Mouse (Mus musculus) hindbrain, embryonic 11.5 days (tissue): Measurements from ENCODE around the gene Nacc1. TPM values are rescaled to one million over a fixed set of nuclear protein-coding genes. Genes with fewer than 3 reads are reported as not detected.
"Not testable (repeated sequence)": the region's sequence is repeated elsewhere in the genome, so short reads cannot be mapped to it uniquely, and the experiment has no call there.

Experiments
- ATAC-seq: fragments of 200-750 bp; cut with Nextera tagmentation; 2 replicates; pipeline ENCODE4 v1.8.0; 2017; ENCODE audit warnings: mild to moderate bottlenecking, moderate TSS enrichment, moderate library complexity; ENCODE audit not compliant: low FRiP score
- DNase-seq: peaks from one replicate; pipeline ENCODE4 v3.0.0-alpha.2; 2015; ENCODE audit warnings: low spot score
- H3K27ac ChIP-seq: fragments of 300-500 bp; sonication (generic); 2 replicates; pipeline ENCODE4 v1.5.1; 2014; ENCODE audit warnings: mild to moderate bottlenecking, low read depth, low read length
- H3K27me3 ChIP-seq: fragments of 300-500 bp; sonication (generic); 2 replicates; pipeline ENCODE4 v1.6.1; 2014; ENCODE audit warnings: mild to moderate bottlenecking, low read length, moderate library complexity, mixed read lengths; ENCODE audit not compliant: control insufficient read depth, insufficient read depth
- H3K36me3 ChIP-seq: fragments of 300-500 bp; sonication (generic); 2 replicates; pipeline ENCODE4 v1.6.1; 2014; ENCODE audit warnings: mild to moderate bottlenecking, low read length, moderate library complexity, mixed read lengths; ENCODE audit not compliant: control insufficient read depth, insufficient read depth
- H3K4me1 ChIP-seq: fragments of 300-500 bp; sonication (generic); replicated peaks from 2 replicates; pipeline ENCODE4 v1.6.1; 2014; ENCODE audit warnings: low read length, mixed read lengths; ENCODE audit not compliant: control insufficient read depth, insufficient read depth
- H3K4me2 ChIP-seq: fragments of 300-500 bp; sonication (generic); replicated peaks from 2 replicates; pipeline ENCODE4 v1.6.1; 2014; ENCODE audit warnings: mild to moderate bottlenecking, low read depth, low read length
- H3K4me3 ChIP-seq: fragments of 300-500 bp; sonication (generic); 2 replicates; pipeline ENCODE4 v1.5.1; 2014; ENCODE audit warnings: low read depth, low read length
- H3K9ac ChIP-seq: fragments of 300-500 bp; sonication (generic); 2 replicates; pipeline ENCODE4 v1.6.1; 2014; ENCODE audit warnings: low read depth, low read length
- H3K9me3 ChIP-seq: fragments of 300-500 bp; sonication (generic); 2 replicates; pipeline ENCODE4 v1.6.1; 2016; ENCODE audit warnings: low read length; ENCODE audit not compliant: control insufficient read depth
- WGBS: fragments of 180-500 bp; shearing (Covaris S2); extraction: QIAGEN DNeasy Blood & Tissue Kit; methylation state at CpG from one replicate; pipeline ENCODE4 v1.1.7; 2014; 5-methylcytosine and 5-hydroxymethylcytosine counted together
- polyA plus RNA-seq: library from polyadenylated mRNA; unstranded; fragments of >200 nt; fragmentation: Nextera tagmentation; extraction: Ambion mirVana; gene quantifications from 2 replicates; pipeline ENCODE4 v1.2.1, GENCODE M21; 2014

Nacc1 gene
- polyA plus RNA-seq, 1 experiment from 2014 or later: 20.5 TPM

DNA sequence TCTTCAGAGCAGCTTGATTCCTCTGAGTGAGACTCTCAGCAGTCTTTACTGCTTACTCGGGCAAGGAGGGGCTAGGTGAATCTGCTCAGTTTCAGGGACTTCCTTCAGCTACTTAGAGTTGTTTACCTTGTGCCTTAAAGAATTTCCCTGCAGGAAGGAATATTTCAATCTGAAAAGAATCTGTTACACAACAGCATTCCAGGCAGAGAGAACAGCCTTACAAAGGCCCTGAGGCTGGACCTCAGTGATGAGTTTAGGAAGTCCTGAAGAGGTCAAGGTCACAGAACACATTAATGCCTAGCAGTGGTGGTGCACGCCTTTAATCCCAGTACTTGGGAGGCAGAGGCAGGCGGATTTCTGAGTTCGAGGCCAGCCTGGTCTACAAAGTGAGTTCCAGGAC, 55.8 kb downstream of the Nacc1 start:
- H3K9me3 ChIP-seq: no peaks in the 10 kb centered on the region
- no peak for ATAC-seq
- 90% methylated on average over 4 of the region's 4 CpGs for WGBS

DNA sequence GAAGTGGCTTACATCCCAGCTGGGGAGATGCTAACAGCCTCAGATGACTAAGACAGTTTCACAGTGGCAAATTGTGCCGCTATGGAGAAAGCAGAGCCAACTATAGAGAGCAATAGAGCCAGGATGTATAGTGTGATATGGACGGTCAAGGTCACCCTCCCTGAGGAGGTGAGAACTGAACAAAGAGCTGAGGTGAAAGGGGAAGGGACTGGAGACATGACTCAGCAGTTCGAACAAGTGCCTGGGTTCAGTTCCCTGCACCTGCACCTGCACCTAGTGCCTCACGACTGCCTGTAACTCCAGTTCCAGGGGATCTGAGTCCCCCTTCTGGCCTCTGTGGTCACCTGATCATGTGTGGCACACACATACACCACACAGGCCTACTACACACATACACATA, 57.5 kb downstream of the Nacc1 start:
- Histone ChIP-seq H3K4me1 (peaks cover 5% of the 10 kb centered on the region), H3K36me3 (no peaks in the 10 kb centered on the region), H3K4me2 (no peak overlapping the region), H3K27ac (no peak overlapping the region), H3K9ac (no peak overlapping the region), H3K27me3 (no peaks in the 10 kb centered on the region), H3K4me3 (no peak overlapping the region), H3K9me3 (no peaks in the 10 kb centered on the region)
- DNase-seq: no peak
- 79% methylated on average over 4 of the region's 4 CpGs for WGBS
- ATAC-seq: no peak

More for the DNA sequence above, 55.8 kb downstream of the Nacc1 start:
- Histone ChIP-seq H3K4me2 (no peak overlapping the region), H3K4me1 (peaks cover 6% of the 10 kb centered on the region), H3K27ac (no peak overlapping the region), H3K27me3 (no peaks in the 10 kb centered on the region), H3K4me3 (no peak overlapping the region), H3K36me3 (no peaks in the 10 kb centered on the region), H3K9ac (no peak overlapping the region)
- DNase-seq: no peak

DNA sequence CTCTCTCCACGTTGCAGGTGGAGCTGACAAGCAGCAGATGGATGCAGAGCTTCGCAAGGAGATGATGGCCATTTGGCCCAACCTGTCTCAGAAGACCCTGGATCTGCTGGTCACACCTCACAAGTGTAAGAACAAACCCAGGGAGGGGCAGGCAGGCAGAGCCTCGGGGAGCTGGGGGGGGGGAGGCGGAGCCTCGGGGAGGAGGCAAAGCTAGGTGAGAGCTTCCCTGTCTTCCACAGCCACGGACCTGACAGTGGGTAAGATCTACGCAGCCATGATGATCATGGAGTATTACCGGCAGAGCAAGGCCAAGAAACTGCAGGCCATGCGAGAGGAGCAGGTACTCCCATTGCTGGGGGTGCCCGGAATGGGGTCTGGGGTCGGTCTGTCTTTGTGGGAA, 58.1 kb downstream of the Nacc1 start:
- no peak for ATAC-seq
- WGBS: 82% methylated on average over 11 of the region's 11 CpGs
- Histone ChIP-seq H3K27ac (no peak overlapping the region), H3K9ac (no peak overlapping the region), H3K4me3 (no peak overlapping the region), H3K4me1 (no peaks in the 10 kb centered on the region), H3K4me2 (no peak overlapping the region), H3K9me3 (no peaks in the 10 kb centered on the region), H3K27me3 (no peaks in the 10 kb centered on the region), H3K36me3 (no peaks in the 10 kb centered on the region)
- DNase-seq: no peak

DNA sequence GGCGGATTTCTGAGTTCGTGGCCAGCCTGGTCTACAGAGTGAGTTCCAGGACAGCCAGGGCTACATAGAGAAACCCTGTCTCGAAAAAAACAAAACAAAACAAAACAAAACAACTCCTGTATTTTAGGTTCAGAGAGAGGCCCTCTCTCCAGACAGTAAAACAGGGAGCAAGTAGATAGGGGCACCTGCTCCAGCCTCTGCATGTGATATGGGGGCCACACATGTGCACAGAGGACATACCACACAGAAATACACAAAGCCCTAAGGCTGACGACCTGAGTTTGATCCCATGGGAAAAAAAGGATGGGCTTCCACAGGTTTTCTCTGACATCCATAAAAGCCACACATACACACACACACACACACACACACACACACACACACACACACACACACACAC, 64.2 kb downstream of the Nacc1 start:
- not testable (repeated sequence) for H3K9ac ChIP-seq, DNase-seq, H3K27ac ChIP-seq, H3K4me3 ChIP-seq, H3K4me2 ChIP-seq, H3K4me1 ChIP-seq, H3K36me3 ChIP-seq, H3K9me3 ChIP-seq, ATAC-seq, H3K27me3 ChIP-seq
- WGBS: 83% methylated on average over 4 of the region's 4 CpGs

DNA sequence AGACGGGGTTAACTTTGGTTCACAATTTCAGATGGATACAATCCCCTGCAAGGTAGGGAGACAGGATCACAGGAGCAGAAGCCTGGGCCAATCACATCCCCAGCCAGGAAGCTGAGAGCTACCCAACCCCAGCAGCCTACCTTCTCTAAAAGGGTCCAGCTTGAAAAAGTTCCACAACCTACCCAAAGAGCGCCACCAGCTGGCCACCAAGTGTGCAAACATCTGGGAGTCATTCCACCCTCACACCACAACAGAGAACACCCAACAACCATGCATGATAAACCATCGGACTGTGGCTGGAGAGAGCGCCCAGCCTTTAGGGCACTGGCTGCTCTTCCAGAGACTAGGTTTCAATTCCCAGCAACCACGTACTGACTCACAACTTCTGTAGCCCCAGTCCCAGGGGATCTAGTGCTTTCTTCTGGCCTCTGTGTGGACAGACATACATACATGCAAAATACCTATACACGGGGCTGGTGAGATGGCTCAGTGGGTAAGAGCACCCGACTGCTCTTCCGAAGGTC, 66.5 kb downstream of the Nacc1 start:
- ATAC-seq (no peak), DNase-seq (no peak)
- Histone ChIP-seq H3K4me1 (peaks cover 7% of the 10 kb centered on the region), H3K9ac (no peak overlapping the region), H3K9me3 (no peaks in the 10 kb centered on the region), H3K4me3 (no peak overlapping the region), H3K27me3 (no peaks in the 10 kb centered on the region), H3K36me3 (no peaks in the 10 kb centered on the region), H3K4me2 (no peak overlapping the region), H3K27ac (no peak overlapping the region)
- 77% methylated on average over 8 of the region's 8 CpGs for WGBS

Other genes with a start within 250 kb of the Nacc1 start
- 60.5 and 61.5 TPM in 2 replicates for gene Ier2, start 25.0 kb downstream of the Nacc1 start, polyA plus RNA-seq
- 47.9 and 51.1 TPM in 2 replicates for gene Trmt1, start 1.6 kb downstream of the Nacc1 start, polyA plus RNA-seq
- 5.3 and 5.4 TPM in 2 replicates for gene Lyl1, start 13.6 kb upstream of the Nacc1 start, polyA plus RNA-seq
- gene G430095P16Rik, start 35.1 kb upstream of the Nacc1 start, polyA plus RNA-seq: 2.3 and 2.9 TPM in 2 replicates
- gene Nfix, start 112.5 kb upstream of the Nacc1 start, polyA plus RNA-seq: 2.4 and 3.0 TPM in 2 replicates
- 6.2 and 7.1 TPM in 2 replicates for gene Dand5, start 135.0 kb upstream of the Nacc1 start, polyA plus RNA-seq
- gene Gadd45gip1, start 143.7 kb upstream of the Nacc1 start, polyA plus RNA-seq: 36.0 and 37.2 TPM in 2 replicates
- gene Rad23a, start 152.8 kb upstream of the Nacc1 start, polyA plus RNA-seq: 88.6 and 91.3 TPM in 2 replicates
- 837 and 845 TPM in 2 replicates for gene Calr, start 159.1 kb upstream of the Nacc1 start, polyA plus RNA-seq
- gene Farsa, start 169.1 kb upstream of the Nacc1 start, polyA plus RNA-seq: 89.6 and 91.4 TPM in 2 replicates
- gene Syce2, start 184.2 kb upstream of the Nacc1 start, polyA plus RNA-seq: 51.1 and 57.8 TPM in 2 replicates
- gene Gcdh, start 206.1 kb upstream of the Nacc1 start, polyA plus RNA-seq: 29.2 and 30.5 TPM in 2 replicates
- gene Klf1, start 214.1 kb upstream of the Nacc1 start, polyA plus RNA-seq: 12.0 and 14.8 TPM in 2 replicates
- 5.8 and 6.4 TPM in 2 replicates for gene Dnase2a, start 220.7 kb upstream of the Nacc1 start, polyA plus RNA-seq
- 10.2 and 11.4 TPM in 2 replicates for gene Mast1, start 249.5 kb upstream of the Nacc1 start, polyA plus RNA-seq